In the genomic region with DNA sequence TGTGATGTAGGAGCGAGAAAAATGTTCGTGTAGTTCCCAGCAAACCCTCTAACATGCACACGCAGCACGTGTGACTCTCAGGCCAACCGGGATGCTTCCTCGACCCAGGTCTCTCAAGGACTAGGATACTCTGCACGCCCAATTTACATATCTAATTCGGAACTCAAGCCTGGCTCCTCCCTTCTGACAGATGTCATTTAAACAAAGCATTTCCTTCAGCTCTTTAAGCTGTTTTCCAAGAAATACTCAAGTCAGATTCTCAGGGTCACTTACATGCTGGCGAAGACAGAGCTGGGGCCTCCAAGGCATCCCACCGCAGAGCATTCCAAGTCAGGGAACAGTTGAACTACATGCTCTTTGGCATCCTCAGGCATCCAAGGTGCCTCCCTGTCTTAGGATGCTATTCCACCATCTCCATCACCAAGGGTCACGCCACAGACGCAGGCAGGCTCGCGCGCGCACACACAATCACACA, we compare ENCODE assay signal across 9 mouse cellular contexts. TPM values are rescaled to one million over a fixed set of nuclear protein-coding genes. Genes with fewer than 3 reads are reported as not detected.
DNase-seq lines count a peak whose midpoint lies in the region; ATAC-seq and TF ChIP-seq lines count a peak whose summit lies in the region.
"Had no signal": no experiment of that assay in that cellular context is flagged by ENCODE, and none has a peak within 500 bp of the region (broad histone marks: within the 10 kb centered on the region; RNA-seq: fewer than 3 reads in every experiment).

No protein-coding gene starts in this region.

- H3K9ac ChIP-seq in liver, postnatal 0 days (replicated peaks) = peak overlapping the region; percentile 85
- H3K9ac ChIP-seq in stomach, embryonic 15.5 days = peak overlapping the region; percentile 89

- peaks cover 20% of the 10 kb centered on the region for H3K4me1 ChIP-seq in hindbrain, embryonic 10.5 days (replicated peaks)
- H3K4me1 ChIP-seq in liver, postnatal 0 days (ENCODE audit: insufficient read depth) = peaks cover 18% of the 10 kb centered on the region
- peaks cover 14% of the 10 kb centered on the region for H3K4me1 ChIP-seq in stomach, embryonic 15.5 days

- no peak for TF ChIP-seq EP300 in liver, postnatal 0 days (IDR thresholded peaks at IDR 0.05; ENCODE audit: low read depth)

- H3K36me3 ChIP-seq in hindbrain, embryonic 10.5 days = peaks cover 37% of the 10 kb centered on the region
- H3K36me3 ChIP-seq in liver, postnatal 0 days (replicated peaks; ENCODE audit: insufficient read depth, low read length) = peaks cover 24% of the 10 kb centered on the region
- peaks cover 23% of the 10 kb centered on the region for H3K36me3 ChIP-seq in stomach, embryonic 15.5 days

- H3K27me3 ChIP-seq in hindbrain, embryonic 10.5 days (ENCODE audit: insufficient read depth, poor library complexity, severe bottlenecking) = no peaks in the 10 kb centered on the region
- H3K27me3 ChIP-seq in liver, postnatal 0 days (ENCODE audit: insufficient read depth, low read length) = no peaks in the 10 kb centered on the region
- no peaks in the 10 kb centered on the region for H3K27me3 ChIP-seq in stomach, embryonic 15.5 days (replicated peaks)
- H3K27me3 ChIP-seq: Patski had no signal

- peak overlapping the region; percentile 92 for H3K27ac ChIP-seq in hindbrain, embryonic 10.5 days
- peak overlapping the region; percentile 89 for H3K27ac ChIP-seq in liver, postnatal 0 days (ENCODE audit: low read depth)
- peak overlapping the region; percentile 83 for H3K27ac ChIP-seq in stomach, embryonic 15.5 days

- peak overlapping the region; percentile 98 for H3K4me2 ChIP-seq in liver, postnatal 0 days (ENCODE audit: low read depth, low read length)
- H3K4me2 ChIP-seq in stomach, embryonic 15.5 days = peak overlapping the region; percentile 87

- ATAC-seq in liver, postnatal 0 days = no peak
- ATAC-seq in stomach, embryonic 15.5 days (ENCODE audit: insufficient read depth, low FRiP score, low read depth) = no peak

- WGBS in hindbrain, embryonic 10.5 days = 3% methylated on average over 16 of the region's 16 CpGs
- WGBS in liver, postnatal 0 days (ENCODE audit: insufficient replicate concordance) = 1% methylated on average over 16 of the region's 16 CpGs
- under 1% methylated on average over 16 of the region's 16 CpGs for WGBS in stomach, embryonic 15.5 days

- peak; percentile 17 to 21 for DNase-seq in adrenal gland, postnatal 36 days
- no peak for DNase-seq in adrenal gland, postnatal 25 days
- DNase-seq in 3T3-L1 (ENCODE audit: low read depth, low spot score) = peak; percentile 74
- DNase-seq in cerebellum, adult 9-10 months = peak; percentile 48
- peak; percentile 26 for DNase-seq in hindbrain, embryonic 10.5 days (ENCODE audit: low spot score)
- no peak for DNase-seq in liver, postnatal 0 days
- no peak for DNase-seq in layer of hippocampus, postnatal 14 days (ENCODE audit: low spot score in 2 of 2)

- H3K4me3 ChIP-seq in hindbrain, embryonic 10.5 days = peak overlapping the region; percentile 75
- H3K4me3 ChIP-seq in liver, postnatal 0 days (ENCODE audit: low read depth, low read length) = peak overlapping the region; percentile 74
- peak overlapping the region; percentile 91 for H3K4me3 ChIP-seq in stomach, embryonic 15.5 days (replicated peaks)

- no peak for TF ChIP-seq CTCF in liver, postnatal 0 days (IDR thresholded peaks at IDR 0.05; ENCODE audit: low read depth)

- H3K9me3 ChIP-seq in hindbrain, embryonic 10.5 days = no peaks in the 10 kb centered on the region
- no peaks in the 10 kb centered on the region for H3K9me3 ChIP-seq in liver, postnatal 0 days (ENCODE audit: low read length)
- no peaks in the 10 kb centered on the region for H3K9me3 ChIP-seq in stomach, embryonic 15.5 days

RNA-seq across cellular contexts. Expression of a gene that starts 1.0 kb away (rescaled TPM):
- total RNA-seq in adrenal gland, postnatal 36 days (2021) = 10 to 100 TPM; 20.8 to 31.3 TPM
- 23.1 and 25.0 TPM in 2 replicates for total RNA-seq in adrenal gland, postnatal 25 days (2021)
- 18.9 and 21.6 TPM in 2 replicates for polyA plus RNA-seq in hindbrain, embryonic 10.5 days (2016; fragmentation: Nextera tagmentation; extraction: Ambion mirVana)
- polyA plus RNA-seq in liver, postnatal 0 days (2015; fragmentation: Nextera tagmentation; extraction: Ambion mirVana) = 3.2 and 3.8 TPM in 2 replicates
- polyA plus RNA-seq in stomach, embryonic 15.5 days (2015; fragmentation: Nextera tagmentation; extraction: Ambion mirVana) = 20.3 and 20.5 TPM in 2 replicates
- total RNA-seq in layer of hippocampus, postnatal 14 days (2021) = 10 to 100 TPM; 22.9 to 26.0 TPM

RNA-seq across cellular contexts. Expression of a gene that starts 40.7 kb away (rescaled TPM):
- total RNA-seq in adrenal gland, postnatal 36 days (2021) = 10 to 100 TPM; 28.6 to 35.8 TPM
- total RNA-seq in adrenal gland, postnatal 25 days (2021) = 28.9 and 42.2 TPM in 2 replicates
- polyA plus RNA-seq in hindbrain, embryonic 10.5 days (2016; fragmentation: Nextera tagmentation; extraction: Ambion mirVana) = 13.9 and 23.0 TPM in 2 replicates
- polyA plus RNA-seq in liver, postnatal 0 days (2015; fragmentation: Nextera tagmentation; extraction: Ambion mirVana) = 7.0 and 7.9 TPM in 2 replicates
- 13.8 and 13.9 TPM in 2 replicates for polyA plus RNA-seq in stomach, embryonic 15.5 days (2015; fragmentation: Nextera tagmentation; extraction: Ambion mirVana)
- total RNA-seq in layer of hippocampus, postnatal 14 days (2021) = 10 to 100 TPM; 72.0 to 75.0 TPM

RNA-seq across cellular contexts. Expression of a gene that starts 53.2 kb away (rescaled TPM):
- total RNA-seq in adrenal gland, postnatal 36 days (2021) = 1 to 10 TPM in 1 of 2 experiments, under 1 TPM in 1; 0.46 to 1.1 TPM
- 1.1 and 3.4 TPM in 2 replicates for total RNA-seq in adrenal gland, postnatal 25 days (2021)
- polyA plus RNA-seq in hindbrain, embryonic 10.5 days (2016; fragmentation: Nextera tagmentation; extraction: Ambion mirVana) = 0.19 and 0.21 TPM in 2 replicates
- 0.05 TPM in 1 of 2 replicates, not detected in the other for polyA plus RNA-seq in liver, postnatal 0 days (2015; fragmentation: Nextera tagmentation; extraction: Ambion mirVana)
- polyA plus RNA-seq in stomach, embryonic 15.5 days (2015; fragmentation: Nextera tagmentation; extraction: Ambion mirVana) = 0.36 and 0.42 TPM in 2 replicates
- 1 to 10 TPM; 1.0 to 1.6 TPM for total RNA-seq in layer of hippocampus, postnatal 14 days (2021)

Comparison
In these comparisons a context has a peak if more than half of its experiments do, and no peak if none do; other contexts are left out.
1. DNase-seq: peak in adrenal gland, postnatal 36 days (2 of 2), 3T3-L1 (single experiment), cerebellum, adult 9-10 months (single experiment) and hindbrain, embryonic 10.5 days (single experiment); none in adrenal gland, postnatal 25 days (single experiment), liver, postnatal 0 days (single experiment) and layer of hippocampus, postnatal 14 days (0 of 2).
2. Peak in every context shown above with its lines, with median percentiles within 50 percentile points of each other: H3K27ac ChIP-seq and H3K4me3 ChIP-seq.